Mouse (Mus musculus): ENCODE results near the gene Apol8.

Apol8 gene

GRCm38 (mm10) chr15:77784039-77784824, 27.4 kb upstream of the Apol8 start:
- DNase-seq = no peak

- peak; percentile 75 for DNase-seq
Measured at GRCm38 (mm10) chr15:77782449-77783014, 25.7 kb upstream of the Apol8 start.

- DNase-seq = peak; percentile 95
Measured at GRCm38 (mm10) chr15:77775186-77775963, 18.6 kb upstream of the Apol8 start.

GRCm38 (mm10) chr15:77774303-77774702, 17.5 kb upstream of the Apol8 start:
- no peak for DNase-seq

- DNase-seq = no peak
Measured at GRCm38 (mm10) chr15:77773099-77773915, 16.5 kb upstream of the Apol8 start.

GRCm38 (mm10) chr15:77770942-77771341, 14.1 kb upstream of the Apol8 start:
- no peak for DNase-seq

GRCm38 (mm10) chr15:77770341-77770740, 13.5 kb upstream of the Apol8 start:
- DNase-seq = no peak

GRCm38 (mm10) chr15:77766981-77767380, 10.2 kb upstream of the Apol8 start:
- no peak for DNase-seq

- DNase-seq = no peak
Measured at GRCm38 (mm10) chr15:77765484-77766093, 8.8 kb upstream of the Apol8 start.

GRCm38 (mm10) chr15:77764391-77765006, 7.7 kb upstream of the Apol8 start:
- no peak for DNase-seq

GRCm38 (mm10) chr15:77763702-77764101, 6.9 kb upstream of the Apol8 start:
- DNase-seq = no peak

GRCm38 (mm10) chr15:77763050-77763449, 6.2 kb upstream of the Apol8 start:
- no peak for DNase-seq

GRCm38 (mm10) chr15:77761561-77762380, 5.0 kb upstream of the Apol8 start:
- peak; percentile 79 for DNase-seq

GRCm38 (mm10) chr15:77761083-77761482, 4.3 kb upstream of the Apol8 start:
- no peak for DNase-seq

GRCm38 (mm10) chr15:77760037-77760436, 3.2 kb upstream of the Apol8 start:
- no peak for DNase-seq

GRCm38 (mm10) chr15:77757586-77758226, 903 bp upstream of the Apol8 start:
- no peak for DNase-seq

- DNase-seq = no peak
Measured at GRCm38 (mm10) chr15:77756081-77756480, 722 bp downstream of the Apol8 start.

GRCm38 (mm10) chr15:77755132-77755531, 1.7 kb downstream of the Apol8 start:
- DNase-seq = no peak

- no peak for DNase-seq
Measured at GRCm38 (mm10) chr15:77752443-77752842, 4.4 kb downstream of the Apol8 start.

- DNase-seq = peak; percentile 71
Measured at GRCm38 (mm10) chr15:77750461-77750860, 6.3 kb downstream of the Apol8 start.

- DNase-seq = no peak
Measured at GRCm38 (mm10) chr15:77749717-77750116, 7.1 kb downstream of the Apol8 start.

Data from thymus, postnatal 4 days (tissue).